Mouse (Mus musculus): Measurements from ENCODE around the gene Myo15b. TPM values are rescaled to one million over a fixed set of nuclear protein-coding genes. Genes with fewer than 3 reads are reported as not detected.
A peak's percentile ranks its signal among the peaks of the same experiment; 100 is the strongest.
"Not testable (repeated sequence)": the region's sequence is repeated elsewhere in the genome, so short reads cannot be mapped to it uniquely, and the experiment has no call there.

The Myo15b gene
- polyA plus RNA-seq, 1 experiment from 2014 or later, result 168 TPM

DNA sequence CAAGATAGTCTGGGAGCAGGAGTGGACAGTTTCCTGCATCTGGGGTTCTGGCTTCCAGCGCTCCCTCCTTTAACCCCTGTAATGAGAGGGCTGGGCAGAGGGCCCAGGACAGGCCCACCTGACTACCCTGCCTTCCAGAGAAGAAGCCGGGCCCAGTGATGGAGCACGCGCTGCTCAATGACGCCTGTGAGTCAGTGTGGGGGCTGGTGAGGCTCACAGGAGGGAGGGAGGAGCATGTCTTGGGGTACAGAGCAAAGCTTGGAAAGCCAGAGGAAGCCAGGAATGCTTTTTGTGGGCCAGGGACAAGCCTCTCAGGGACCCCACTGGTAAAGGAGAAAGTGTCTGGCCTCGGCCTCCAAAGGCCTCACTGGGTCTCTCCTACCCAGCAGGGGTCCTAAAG is 3.5 kb upstream of the Myo15b start:
- Histone ChIP-seq H3K9ac (ENCODE audit: low read depth, low read length) (no peak overlapping the region), H3K27ac (ENCODE audit: low read length) (no peak overlapping the region), H3K9me3 (ENCODE audit: control insufficient read depth, low read length) (no peaks in the 10 kb centered on the region), H3K4me3 (ENCODE audit: low read length) (no peak overlapping the region), H3K36me3 (ENCODE audit: control insufficient read depth, insufficient read depth, low read length) (peaks cover 16% of the 10 kb centered on the region), H3K4me2 (ENCODE audit: low read depth, low read length) (no peak overlapping the region), H3K27me3 (replicated peaks; ENCODE audit: control insufficient read depth, insufficient read depth, low read length) (peaks cover 19% of the 10 kb centered on the region), H3K4me1 (ENCODE audit: control insufficient read depth, insufficient read depth, low read length) (peaks cover 9% of the 10 kb centered on the region; the same call in 1 of the 2 replicates)
- ATAC-seq, result no peak
- 76% methylated on average over 6 of the region's 6 CpGs for WGBS

DNA sequence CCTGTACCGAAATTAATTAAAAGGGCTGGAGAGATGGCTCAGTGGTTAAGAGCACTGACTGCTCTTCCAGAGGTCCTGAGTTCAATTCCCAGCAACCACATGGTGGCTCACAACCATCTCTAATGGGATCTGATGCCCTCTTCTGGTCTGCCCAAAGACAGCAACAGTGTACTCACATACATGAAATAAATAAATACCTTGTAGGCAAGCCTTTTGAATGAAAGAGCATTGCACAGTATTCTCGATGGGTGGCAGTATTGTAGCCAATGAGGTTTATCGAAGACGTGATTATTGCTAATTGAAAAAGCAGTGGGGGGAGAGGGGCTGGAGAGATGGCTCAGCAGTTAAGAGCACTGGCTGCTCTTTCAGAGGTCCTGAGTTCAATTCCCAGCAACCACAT is 1.1 kb upstream of the Myo15b start:
- 89% methylated on average over 4 of the region's 4 CpGs for WGBS
- not testable (repeated sequence) for H3K4me3 ChIP-seq (ENCODE audit: low read length); H3K4me2 ChIP-seq (ENCODE audit: low read depth, low read length); H3K9ac ChIP-seq (ENCODE audit: low read depth, low read length); H3K36me3 ChIP-seq (ENCODE audit: control insufficient read depth, insufficient read depth, low read length); H3K9me3 ChIP-seq (ENCODE audit: control insufficient read depth, low read length); H3K27ac ChIP-seq (ENCODE audit: low read length); ATAC-seq
- Histone ChIP-seq H3K27me3 (replicated peaks; ENCODE audit: control insufficient read depth, insufficient read depth, low read length) (peaks cover 31% of the 10 kb centered on the region), H3K4me1 (ENCODE audit: control insufficient read depth, insufficient read depth, low read length) (peaks cover 11% of the 10 kb centered on the region; the same call in 1 of the 2 replicates)

DNA sequence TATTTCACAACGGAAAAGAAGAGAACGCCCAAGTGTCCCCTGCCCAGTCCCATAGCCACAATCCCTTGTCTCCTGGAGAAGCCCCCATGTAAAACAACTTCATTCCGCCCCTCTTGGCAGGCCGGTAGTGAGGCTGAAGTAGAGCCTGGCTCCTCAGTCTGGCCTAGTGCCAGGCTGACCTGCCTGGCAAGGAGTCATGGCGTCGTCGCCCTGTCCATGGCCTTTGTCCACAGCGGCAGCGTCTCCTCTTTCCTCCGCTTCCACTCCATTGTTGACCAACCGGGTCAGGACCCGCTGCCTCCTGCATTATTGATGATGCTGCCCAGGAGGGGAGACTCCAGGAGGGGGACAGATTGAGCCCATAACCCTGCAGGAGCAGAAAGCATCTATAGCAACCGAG is 270 bp upstream of the Myo15b start:
- Histone ChIP-seq H3K9ac (ENCODE audit: low read depth, low read length) (no peak overlapping the region), H3K27me3 (replicated peaks; ENCODE audit: control insufficient read depth, insufficient read depth, low read length) (peaks cover 31% of the 10 kb centered on the region), H3K4me1 (ENCODE audit: control insufficient read depth, insufficient read depth, low read length) (peaks cover 11% of the 10 kb centered on the region; the same call in 1 of the 2 replicates), H3K9me3 (ENCODE audit: control insufficient read depth, low read length) (no peaks in the 10 kb centered on the region), H3K27ac (ENCODE audit: low read length) (no peak overlapping the region), H3K4me3 (ENCODE audit: low read length) (no peak overlapping the region), H3K4me2 (ENCODE audit: low read depth, low read length) (no peak overlapping the region), H3K36me3 (ENCODE audit: control insufficient read depth, insufficient read depth, low read length) (peaks cover 5% of the 10 kb centered on the region; the same call in 1 of the 2 replicates)
- 52% methylated on average over 13 of the region's 13 CpGs for WGBS
- ATAC-seq, result no peak

- Histone ChIP-seq H3K27me3 (replicated peaks; ENCODE audit: control insufficient read depth, insufficient read depth, low read length) (peaks cover 31% of the 10 kb centered on the region), H3K4me1 (ENCODE audit: control insufficient read depth, insufficient read depth, low read length) (peaks cover 11% of the 10 kb centered on the region; the same call in 1 of the 2 replicates), H3K9me3 (ENCODE audit: control insufficient read depth, low read length) (no peaks in the 10 kb centered on the region), H3K27ac (ENCODE audit: low read length) (no peak overlapping the region), H3K4me2 (ENCODE audit: low read depth, low read length) (peak overlapping the region; percentile 89), H3K9ac (ENCODE audit: low read depth, low read length) (peak overlapping the region; percentile 75), H3K4me3 (ENCODE audit: low read length) (peak overlapping the region; percentile 52), H3K36me3 (ENCODE audit: control insufficient read depth, insufficient read depth, low read length) (peaks cover 5% of the 10 kb centered on the region; the same call in 1 of the 2 replicates)
- WGBS, result 2% methylated on average over 75 of the region's 75 CpGs
- ATAC-seq, result peak; percentile 89
Observed at GRCm38 (mm10) chr11:115859143-115859945, 1.1 kb downstream of the Myo15b start.

- ATAC-seq, result no peak
- WGBS, result 81% methylated on average over 8 of the region's 8 CpGs
- H3K9me3 ChIP-seq (ENCODE audit: control insufficient read depth, low read length), result no peaks in the 10 kb centered on the region
Observed at GRCm38 (mm10) chr11:115863895-115864294, 5.7 kb downstream of the Myo15b start.

DNA sequence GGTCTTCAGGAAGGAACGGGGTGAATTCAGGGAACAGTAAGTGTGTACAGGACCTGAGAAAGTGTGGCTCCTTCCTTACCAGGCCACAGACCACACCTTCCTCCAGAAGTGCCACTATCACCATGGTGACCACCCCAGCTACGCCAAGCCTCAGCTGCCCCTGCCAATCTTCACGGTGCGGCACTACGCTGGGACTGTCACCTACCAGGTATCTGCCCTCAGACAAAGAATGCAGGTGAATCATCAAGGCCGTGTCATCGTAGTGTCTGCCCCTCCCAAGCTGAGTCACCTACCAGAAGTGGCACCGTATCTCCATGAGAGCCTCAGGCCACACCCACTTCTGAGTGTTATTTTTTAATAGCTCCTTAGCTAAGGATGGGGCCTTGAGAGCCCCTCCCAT is 11.2 kb downstream of the Myo15b start:
- H3K27ac ChIP-seq (ENCODE audit: low read length), result peak overlapping the region; percentile 63
- no peak overlapping the region for H3K9ac ChIP-seq (ENCODE audit: low read depth, low read length)
- ATAC-seq, result peak; percentile 83

More at GRCm38 (mm10) chr11:115863895-115864294, 5.7 kb downstream of the Myo15b start:
- no peak overlapping the region for H3K4me3 ChIP-seq (ENCODE audit: low read length)
- H3K27me3 ChIP-seq (replicated peaks; ENCODE audit: control insufficient read depth, insufficient read depth, low read length), result peaks cover 18% of the 10 kb centered on the region
- no peak overlapping the region for H3K9ac ChIP-seq (ENCODE audit: low read depth, low read length)
- H3K36me3 ChIP-seq (ENCODE audit: control insufficient read depth, insufficient read depth, low read length), result no peaks in the 10 kb centered on the region
- H3K4me2 ChIP-seq (ENCODE audit: low read depth, low read length), result no peak overlapping the region
- peaks cover 7% of the 10 kb centered on the region; the same call in 1 of the 2 replicates for H3K4me1 ChIP-seq (ENCODE audit: control insufficient read depth, insufficient read depth, low read length)
- no peak overlapping the region for H3K27ac ChIP-seq (ENCODE audit: low read length)

GRCm38 (mm10) chr11:115872437-115872836 is 14.2 kb downstream of the Myo15b start:
- no peaks in the 10 kb centered on the region for H3K27me3 ChIP-seq (replicated peaks; ENCODE audit: control insufficient read depth, insufficient read depth, low read length)
- 59% methylated on average over 4 of the region's 4 CpGs for WGBS
- peak overlapping the region; percentile 33; the same call in 1 of the 2 replicates for H3K27ac ChIP-seq (ENCODE audit: low read length)

More for the DNA sequence above, 11.2 kb downstream of the Myo15b start:
- 62% methylated on average over 8 of the region's 8 CpGs for WGBS
- Histone ChIP-seq H3K9me3 (ENCODE audit: control insufficient read depth, low read length) (no peaks in the 10 kb centered on the region), H3K27me3 (replicated peaks; ENCODE audit: control insufficient read depth, insufficient read depth, low read length) (no peaks in the 10 kb centered on the region), H3K4me2 (ENCODE audit: low read depth, low read length) (no peak overlapping the region), H3K36me3 (ENCODE audit: control insufficient read depth, insufficient read depth, low read length) (no peaks in the 10 kb centered on the region), H3K4me3 (ENCODE audit: low read length) (no peak overlapping the region), H3K4me1 (ENCODE audit: control insufficient read depth, insufficient read depth, low read length) (peaks cover 11% of the 10 kb centered on the region)

DNA sequence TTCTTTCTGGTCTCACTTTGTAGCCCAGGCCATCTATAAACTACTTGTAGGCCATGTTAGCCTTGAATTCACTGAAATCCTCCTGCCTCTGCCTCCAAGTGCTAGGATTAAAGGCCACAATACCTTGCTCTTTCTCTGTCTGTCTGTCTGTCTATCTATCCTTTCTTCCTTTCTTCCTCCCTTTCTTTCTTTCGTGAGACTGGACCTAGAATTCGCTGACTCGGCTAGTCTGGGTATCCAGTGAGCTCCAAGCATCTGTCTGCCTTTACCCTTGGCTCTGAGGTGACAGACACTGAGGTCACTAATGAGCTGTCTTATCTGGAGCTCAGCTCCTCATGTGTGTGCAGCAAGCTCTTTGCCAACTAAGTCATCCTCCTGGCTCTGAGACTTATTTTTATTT is 17.7 kb downstream of the Myo15b start:
- H3K4me1 ChIP-seq (ENCODE audit: control insufficient read depth, insufficient read depth, low read length), result peaks cover 22% of the 10 kb centered on the region
- H3K4me3 ChIP-seq (ENCODE audit: low read length), result no peak overlapping the region
- no peak for ATAC-seq
- no peaks in the 10 kb centered on the region for H3K9me3 ChIP-seq (ENCODE audit: control insufficient read depth, low read length)
- WGBS, result 97% methylated on average over 3 of the region's 3 CpGs
- H3K27ac ChIP-seq (ENCODE audit: low read length), result no peak overlapping the region
- no peak overlapping the region for H3K9ac ChIP-seq (ENCODE audit: low read depth, low read length)
- no peak overlapping the region for H3K4me2 ChIP-seq (ENCODE audit: low read depth, low read length)
- H3K27me3 ChIP-seq (replicated peaks; ENCODE audit: control insufficient read depth, insufficient read depth, low read length), result no peaks in the 10 kb centered on the region
- no peaks in the 10 kb centered on the region for H3K36me3 ChIP-seq (ENCODE audit: control insufficient read depth, insufficient read depth, low read length)

More at GRCm38 (mm10) chr11:115872437-115872836, 14.2 kb downstream of the Myo15b start:
- no peaks in the 10 kb centered on the region for H3K9me3 ChIP-seq (ENCODE audit: control insufficient read depth, low read length)
- H3K9ac ChIP-seq (ENCODE audit: low read depth, low read length), result no peak overlapping the region
- no peaks in the 10 kb centered on the region for H3K36me3 ChIP-seq (ENCODE audit: control insufficient read depth, insufficient read depth, low read length)
- H3K4me3 ChIP-seq (ENCODE audit: low read length), result no peak overlapping the region
- H3K4me1 ChIP-seq (ENCODE audit: control insufficient read depth, insufficient read depth, low read length), result peaks cover 17% of the 10 kb centered on the region
- no peak overlapping the region for H3K4me2 ChIP-seq (ENCODE audit: low read depth, low read length)
- peak; percentile 8 for ATAC-seq

DNA sequence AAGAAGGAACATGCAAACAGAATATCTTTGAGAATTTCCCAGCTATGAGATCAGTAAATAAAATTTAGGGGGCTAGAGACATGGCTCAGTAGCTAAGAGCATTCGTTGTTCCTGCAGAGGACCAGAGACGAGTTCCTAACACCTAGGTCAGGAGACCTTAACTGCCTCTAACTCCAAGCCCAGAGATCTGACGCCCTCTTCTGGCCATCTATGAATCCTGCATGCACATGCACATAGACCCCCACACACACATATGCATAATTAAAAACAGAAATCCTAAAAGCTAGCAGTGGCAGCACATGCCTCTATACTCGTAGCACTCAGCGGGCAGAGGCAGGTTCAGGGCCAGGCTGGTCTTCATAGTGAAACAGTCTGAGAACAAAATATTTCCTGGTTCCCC is 18.2 kb downstream of the Myo15b start:
- H3K4me1 ChIP-seq (ENCODE audit: control insufficient read depth, insufficient read depth, low read length), result peaks cover 22% of the 10 kb centered on the region
- H3K27ac ChIP-seq (ENCODE audit: low read length), result peak overlapping the region; percentile 96
- no peaks in the 10 kb centered on the region for H3K27me3 ChIP-seq (replicated peaks; ENCODE audit: control insufficient read depth, insufficient read depth, low read length)
- no peaks in the 10 kb centered on the region for H3K36me3 ChIP-seq (ENCODE audit: control insufficient read depth, insufficient read depth, low read length)
- WGBS, result 77% methylated on average over 5 of the region's 5 CpGs
- ATAC-seq, result no peak
- H3K4me2 ChIP-seq (ENCODE audit: low read depth, low read length), result peak overlapping the region; percentile 40
- no peak overlapping the region for H3K4me3 ChIP-seq (ENCODE audit: low read length)
- H3K9ac ChIP-seq (ENCODE audit: low read depth, low read length), result no peak overlapping the region
- no peaks in the 10 kb centered on the region for H3K9me3 ChIP-seq (ENCODE audit: control insufficient read depth, low read length)
